Mouse (Mus musculus): ENCODE results near the gene Fibcd1.

Fibcd1 gene

DNA sequence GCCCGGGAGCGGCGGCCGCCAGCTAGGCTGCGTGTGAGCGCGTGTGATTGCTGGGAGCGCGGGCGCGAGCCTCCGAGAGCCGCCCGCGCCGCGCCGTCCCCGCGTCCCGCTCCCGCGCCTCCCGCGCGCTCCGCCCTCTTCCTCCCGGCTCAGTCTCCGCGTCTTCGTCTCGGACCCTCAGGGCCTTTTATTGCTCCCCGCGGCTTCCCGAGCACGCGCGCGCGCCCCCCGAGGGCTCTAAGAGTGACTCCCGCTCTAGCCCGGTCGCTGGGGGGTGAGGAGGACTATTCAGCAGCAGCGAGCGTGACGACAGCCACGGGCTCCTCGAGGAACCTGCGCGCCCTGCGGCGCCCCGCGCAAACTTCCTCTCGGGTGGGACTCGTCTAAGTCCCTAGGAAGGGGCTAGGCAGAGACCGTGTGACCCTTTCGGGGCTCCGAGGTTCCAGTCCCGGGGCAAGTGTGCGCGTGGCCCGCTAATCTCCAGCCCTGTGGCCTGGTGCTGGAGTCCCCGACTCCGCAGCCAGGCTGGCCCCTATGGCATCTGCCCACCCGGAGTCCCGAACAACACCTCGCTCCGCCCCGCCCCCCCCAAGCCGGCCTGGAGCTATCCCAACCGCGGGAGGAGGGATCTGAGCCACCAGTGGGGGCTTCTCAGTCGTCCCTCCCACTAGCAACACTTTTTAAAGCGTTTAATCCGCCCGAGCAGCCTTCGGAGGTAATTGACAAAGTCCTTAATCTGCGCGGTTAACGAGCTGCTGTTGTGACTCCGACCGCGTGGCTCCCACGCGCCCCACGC lies at the start of gene Fibcd1:
Gene Fibcd1 (minus strand): TSS at position 110 of the 796 bp plus-strand sequence.
- DNase-seq = no peak

DNA sequence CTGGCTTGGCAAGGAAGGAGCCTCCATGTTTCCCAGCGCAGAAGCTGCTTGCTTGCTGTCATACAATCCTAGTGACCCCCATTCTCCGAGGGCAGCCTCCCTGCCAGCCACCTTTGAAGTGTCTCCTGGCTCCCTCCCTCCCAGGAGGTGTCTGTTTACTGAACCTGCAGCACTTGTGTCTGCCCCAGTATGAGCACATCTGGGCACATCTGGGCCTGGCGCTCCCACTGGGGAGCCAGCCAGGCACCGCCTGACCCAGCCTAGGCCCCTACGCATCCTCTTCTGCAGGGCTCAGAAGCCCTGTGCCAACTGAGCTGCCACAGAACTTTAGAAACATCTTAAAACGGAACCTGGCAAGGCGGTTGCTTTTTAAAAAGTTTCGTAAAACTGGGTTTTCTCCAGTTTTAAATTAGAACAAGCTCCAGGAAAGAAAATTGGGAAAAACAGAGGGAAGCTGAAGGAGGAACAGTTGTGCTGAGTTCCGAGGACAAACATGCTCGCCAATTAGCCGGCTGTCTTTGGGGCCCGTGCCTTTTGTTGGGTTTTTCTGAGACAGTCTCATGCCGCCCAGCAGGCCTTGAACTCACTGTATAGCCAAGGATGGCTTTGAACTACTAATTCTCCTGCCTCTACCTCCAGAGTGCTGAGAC lies 48.5 kb upstream of the Fibcd1 start:
- peak; percentile 35 for DNase-seq

DNA sequence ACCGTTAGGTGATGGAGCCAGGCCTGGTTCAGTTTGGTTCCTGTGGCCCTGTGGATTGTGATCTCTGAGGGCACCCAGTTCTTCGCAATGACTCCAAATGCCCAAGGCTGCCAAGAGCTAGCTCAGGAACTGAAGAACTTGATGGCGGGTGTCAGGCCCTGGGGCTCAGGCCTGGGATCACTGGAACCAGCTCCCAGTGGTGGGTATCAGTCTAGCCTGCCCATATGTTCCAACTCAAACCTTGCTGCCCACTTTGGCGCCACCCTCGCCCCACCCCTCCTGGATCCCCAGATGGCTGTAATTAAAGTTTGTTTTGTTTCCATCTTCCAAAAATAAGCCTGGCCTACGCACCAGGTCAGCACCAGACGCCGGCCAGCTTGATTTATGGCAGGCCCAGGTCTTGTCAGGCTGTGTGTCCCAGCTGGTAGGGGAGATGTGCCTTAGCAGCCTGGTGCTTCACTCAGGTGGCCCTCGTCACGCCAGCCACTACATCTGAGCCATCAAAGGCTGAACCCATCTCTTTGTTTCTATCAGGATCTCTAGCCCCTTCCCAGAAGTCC lies 47.4 kb upstream of the Fibcd1 start:
- DNase-seq = no peak

DNA sequence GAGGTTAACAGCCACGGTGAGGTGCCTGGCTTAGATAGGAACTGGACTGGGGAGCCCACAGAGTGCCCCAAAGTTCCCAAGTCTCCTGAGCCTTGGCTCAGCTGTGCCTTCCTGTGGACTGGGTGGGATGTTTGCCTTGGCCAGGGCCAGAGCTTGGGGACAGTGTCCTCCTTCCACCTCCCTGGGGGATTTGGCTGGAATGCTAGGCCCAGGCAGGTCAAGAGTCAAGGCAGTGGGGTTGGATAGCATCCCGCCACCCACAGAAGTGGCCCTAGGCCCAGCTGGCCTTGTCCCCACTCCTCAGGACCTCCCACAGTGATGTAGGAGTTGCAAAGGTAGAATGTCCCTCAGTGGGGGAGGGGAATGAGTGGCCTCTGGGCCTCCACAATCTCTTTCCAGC lies 45.4 kb upstream of the Fibcd1 start:
- no peak for DNase-seq

DNA sequence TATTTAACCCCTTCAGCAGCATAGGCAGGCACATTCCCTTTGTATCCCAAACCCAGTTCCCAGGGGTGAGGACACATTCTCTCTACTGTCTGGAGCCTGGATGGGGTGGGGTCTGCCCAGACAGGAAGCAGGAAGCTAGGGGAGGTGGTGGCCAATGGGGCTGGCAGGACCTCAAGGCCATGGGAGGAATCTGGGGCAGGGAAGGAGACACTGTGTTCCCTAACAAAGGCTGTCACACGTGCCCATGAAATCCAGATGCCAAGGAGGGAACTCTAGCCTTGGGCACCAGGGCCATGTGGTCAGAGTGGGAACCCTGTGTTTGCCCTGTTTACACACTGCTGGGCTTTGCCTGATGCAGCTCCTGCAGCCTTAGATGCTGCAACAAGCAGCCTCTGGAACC lies 43.1 kb upstream of the Fibcd1 start:
- no peak for DNase-seq

DNA sequence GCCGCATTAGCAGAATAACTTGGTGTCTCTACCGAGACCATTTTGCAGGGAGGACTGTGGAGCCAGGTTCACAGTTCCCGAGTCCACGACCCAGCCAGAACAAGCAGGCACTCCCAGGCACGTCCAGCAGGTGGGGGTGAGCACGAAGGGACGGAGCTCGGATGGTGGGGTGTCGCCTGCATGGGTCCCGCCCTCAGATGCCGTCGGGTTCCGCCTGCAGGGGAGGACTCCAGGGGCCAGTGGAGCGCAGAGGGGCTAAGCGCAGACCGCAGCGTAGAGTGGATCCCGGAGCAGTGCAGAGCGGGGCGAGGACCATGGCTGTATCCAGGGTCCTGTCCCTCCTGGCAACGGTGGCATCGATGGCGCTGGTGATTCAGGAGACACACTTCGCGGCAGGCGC lies 41.2 kb upstream of the Fibcd1 start, which contains the start of gene Lamc3:
Gene Lamc3 (plus strand): TSS at position 262 of the 400 bp plus-strand sequence.
- no peak for DNase-seq

DNA sequence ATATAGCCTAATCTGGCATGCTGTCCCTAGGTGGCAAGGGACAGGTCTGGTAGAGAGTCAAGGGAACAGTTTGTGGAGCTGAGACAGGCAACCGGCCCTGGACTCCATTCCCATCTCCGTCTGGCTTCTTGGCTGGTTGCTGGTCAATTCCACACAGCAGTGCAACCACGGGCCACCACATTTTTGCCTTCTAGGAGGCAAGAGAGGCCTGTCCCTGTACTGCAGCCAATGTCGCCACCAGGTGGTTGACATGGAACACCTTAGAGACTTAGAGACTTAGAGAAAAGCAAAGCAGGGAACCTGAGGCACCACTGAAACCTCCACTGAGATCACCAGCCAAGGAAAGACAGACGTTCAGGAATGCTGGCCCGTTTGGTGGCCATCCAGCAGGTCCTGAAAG lies 39.0 kb upstream of the Fibcd1 start:
- DNase-seq = peak; percentile 43

DNA sequence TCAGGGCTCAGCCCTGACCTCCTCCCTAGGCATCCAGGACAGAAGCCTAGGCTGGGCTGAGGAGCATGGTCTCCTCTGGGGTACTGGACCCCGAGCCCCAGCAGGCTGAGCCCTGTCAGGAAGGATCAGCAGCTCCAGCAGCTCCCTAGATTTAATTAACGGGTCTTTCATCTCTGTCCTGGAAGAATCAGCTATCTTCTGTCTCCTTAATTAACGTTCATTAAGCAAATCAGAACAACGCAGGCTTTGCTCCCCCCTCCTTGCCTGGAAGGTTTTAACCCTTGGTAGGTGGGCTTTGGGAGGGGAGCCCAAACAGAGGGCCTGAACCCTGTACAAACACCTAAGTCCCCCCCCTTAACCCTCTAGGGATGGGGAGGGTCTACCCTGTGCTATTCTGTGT lies 37.3 kb upstream of the Fibcd1 start:
- no peak for DNase-seq

DNA sequence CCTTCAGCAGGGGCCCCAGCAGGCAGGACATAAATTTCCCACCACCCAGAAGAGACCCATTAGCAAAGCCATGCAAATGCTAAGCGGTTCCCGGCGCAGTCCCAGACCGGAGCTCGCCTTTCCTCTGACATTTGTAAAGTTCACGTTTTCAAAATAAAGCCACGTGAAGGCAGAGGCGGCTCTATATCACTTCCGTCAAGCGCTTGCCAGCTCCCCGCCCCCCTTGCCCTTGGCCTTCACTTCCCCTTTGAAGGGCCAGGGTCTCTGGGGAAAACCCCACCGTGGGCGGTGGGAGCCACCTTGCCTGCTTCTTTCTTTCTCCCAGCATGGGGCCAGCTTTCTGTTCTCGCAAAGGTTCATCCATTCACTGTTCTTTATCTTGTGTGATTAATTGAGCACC lies 35.1 kb upstream of the Fibcd1 start:
- no peak for DNase-seq

DNA sequence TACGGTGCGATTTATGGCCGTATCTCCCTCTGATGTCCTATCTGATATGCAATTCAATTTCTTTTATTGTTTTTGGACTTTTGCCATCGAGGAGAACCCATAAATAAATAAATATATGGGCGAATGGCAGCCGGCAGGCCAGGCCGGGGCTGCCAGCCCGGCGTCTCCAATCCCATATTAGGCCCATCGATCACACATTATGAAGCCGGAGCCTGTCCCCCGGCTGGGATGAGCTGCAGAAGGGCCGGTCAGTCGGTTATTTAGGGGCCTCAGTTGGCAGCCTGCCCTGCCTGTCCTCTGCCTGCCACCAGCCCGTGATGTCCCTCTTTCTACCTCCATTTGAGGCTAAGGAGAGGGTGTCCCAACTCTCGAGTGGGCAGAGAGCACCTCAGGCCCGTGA lies 32.8 kb upstream of the Fibcd1 start:
- DNase-seq = no peak

DNA sequence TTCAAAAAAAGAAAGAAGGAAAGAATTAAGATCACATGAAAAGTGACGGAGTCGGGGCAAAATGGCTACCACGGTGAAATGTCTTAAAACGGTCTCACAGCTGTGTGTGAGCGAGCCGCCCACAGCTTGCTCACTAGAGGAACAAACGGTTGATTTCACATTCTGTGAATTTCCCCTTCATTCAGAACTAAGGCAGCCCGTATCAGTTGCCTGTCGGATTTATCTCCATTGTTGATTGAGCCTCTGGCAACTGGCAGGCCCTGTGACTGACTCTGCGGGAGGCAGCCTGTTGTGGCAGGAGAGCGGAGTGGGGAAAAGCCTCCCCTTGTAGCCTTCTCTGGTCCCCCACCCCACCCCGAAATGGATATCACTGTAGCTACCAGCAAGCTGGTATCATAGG lies 30.6 kb upstream of the Fibcd1 start:
- DNase-seq = peak; percentile 31

DNA sequence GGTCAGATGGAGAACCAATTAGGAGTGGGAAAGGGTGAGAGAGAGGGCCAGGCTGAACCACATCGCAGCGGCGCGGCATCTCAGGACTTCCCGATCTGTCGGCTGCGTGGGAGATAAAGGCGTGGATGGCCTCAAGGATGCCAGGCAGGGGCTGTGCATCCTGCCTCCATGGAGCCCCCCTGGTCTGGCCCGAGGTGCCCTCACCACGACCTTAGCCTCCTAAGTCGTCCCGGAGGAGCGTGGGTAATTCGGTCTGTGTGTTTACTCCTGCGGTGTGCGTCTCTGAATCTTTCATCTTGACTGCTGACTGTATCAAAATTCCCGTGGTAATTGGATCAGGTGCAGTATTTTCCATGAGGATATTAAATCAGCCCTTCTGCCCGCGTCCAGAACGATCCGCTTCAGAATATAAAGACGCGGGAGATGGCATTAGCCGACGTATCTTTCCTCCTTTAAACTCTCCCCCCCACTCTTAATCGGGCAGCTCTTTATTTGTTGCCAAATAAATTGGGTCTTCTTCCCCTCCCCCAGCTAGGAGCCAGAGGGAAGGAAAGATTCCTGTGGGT lies 28.6 kb upstream of the Fibcd1 start:
- no peak for DNase-seq

DNA sequence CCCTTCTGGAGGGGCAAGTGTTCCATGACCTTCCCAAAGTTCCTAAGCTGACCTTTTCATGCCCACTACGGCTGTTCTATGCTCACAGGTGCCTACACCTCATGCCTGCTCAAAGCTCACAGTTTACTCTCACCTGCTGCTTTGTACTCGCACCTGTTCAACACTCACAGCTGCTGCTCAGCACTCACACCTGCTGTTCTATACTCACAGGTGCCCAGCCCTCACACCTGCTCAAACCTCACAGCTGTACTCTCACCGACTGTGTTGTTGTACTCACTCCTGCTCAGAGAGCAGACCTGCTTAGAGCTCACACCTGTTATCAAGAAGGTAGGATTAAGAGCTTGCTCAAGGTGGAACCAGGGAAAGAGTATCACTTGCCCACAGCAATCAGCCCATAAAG lies 24.9 kb upstream of the Fibcd1 start:
- no peak for DNase-seq

DNA sequence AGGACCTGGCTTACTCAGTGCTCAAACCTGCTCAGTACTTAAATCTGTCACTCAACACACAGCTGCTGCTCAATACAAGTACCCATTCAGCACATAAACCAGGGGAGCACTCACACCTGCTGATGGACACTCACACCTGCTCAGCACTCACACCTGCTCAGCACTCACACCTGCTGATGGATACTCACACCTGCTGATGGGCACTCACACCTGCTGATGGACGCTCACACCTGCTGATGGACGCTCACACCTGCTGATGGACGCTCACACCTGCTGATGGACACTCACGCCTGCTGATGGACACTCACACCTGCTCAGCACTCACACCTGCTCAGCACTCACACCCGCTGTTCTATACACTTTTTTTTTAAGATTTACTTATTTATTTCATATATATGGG lies 23.9 kb upstream of the Fibcd1 start:
- DNase-seq = no peak

DNA sequence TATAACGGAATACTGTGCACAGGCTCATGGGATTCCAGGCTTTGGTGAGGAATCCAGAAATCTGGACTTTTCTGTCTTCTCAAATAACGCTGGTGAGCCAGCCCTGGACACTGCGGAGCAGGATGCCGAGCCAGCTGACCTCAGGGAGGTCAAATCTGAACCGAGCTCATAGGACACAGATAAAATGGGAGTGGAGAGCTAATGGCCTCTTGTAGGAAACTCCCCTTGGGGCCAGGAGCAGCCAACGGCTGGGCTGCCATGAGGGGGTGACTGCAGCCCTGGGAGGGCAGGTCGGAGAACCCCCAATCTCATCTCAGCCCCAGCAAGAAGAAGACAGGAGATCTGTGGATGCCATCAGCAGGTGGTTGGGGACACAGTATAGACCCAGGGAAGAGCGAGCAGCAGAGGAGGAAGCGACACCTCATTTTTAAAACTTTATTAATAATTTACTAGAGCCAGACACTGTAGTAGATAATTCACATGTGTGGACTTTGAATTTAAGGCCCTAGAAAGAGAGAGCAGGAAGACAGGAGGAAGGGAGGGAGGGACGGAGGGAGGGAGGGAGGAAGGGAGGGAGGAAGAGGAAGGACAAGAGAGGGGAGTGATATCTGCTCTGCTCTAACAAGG lies 22.8 kb upstream of the Fibcd1 start:
- DNase-seq = no peak

DNA sequence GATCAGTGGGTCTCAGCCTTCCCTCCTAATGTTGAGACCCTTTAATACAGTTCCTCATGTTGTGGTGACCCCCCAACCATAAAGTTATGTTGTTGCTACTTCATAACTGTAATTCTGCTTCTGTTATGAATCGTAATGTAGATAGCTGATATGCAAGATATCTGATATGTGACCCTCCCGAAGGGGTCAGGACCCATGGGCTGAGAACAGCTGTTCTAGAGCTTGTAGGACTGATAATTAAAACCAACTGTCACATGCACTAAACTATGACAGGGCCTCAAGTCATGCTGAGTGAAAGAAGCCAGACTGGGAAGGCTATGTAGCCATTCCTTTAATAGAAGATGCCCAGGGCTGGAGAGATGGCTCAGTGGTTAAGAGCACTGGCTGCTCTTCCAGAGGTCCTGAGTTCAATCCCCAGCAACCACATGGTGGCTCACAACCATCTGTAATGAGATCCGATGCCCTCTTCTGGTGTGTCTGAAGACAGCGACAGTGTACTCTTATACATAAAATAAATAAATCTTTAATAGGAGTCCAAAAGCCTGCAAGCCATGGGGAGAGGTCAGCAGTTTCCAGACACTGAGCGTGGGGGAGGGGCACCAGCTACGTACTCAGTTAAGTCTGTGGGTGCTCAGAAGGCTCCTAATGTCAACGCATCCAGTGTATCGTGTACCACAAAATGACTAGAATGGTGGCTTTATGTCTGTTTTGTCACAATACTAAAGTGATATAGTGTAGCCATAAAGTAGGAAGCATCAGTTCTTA lies 22.1 kb upstream of the Fibcd1 start:
- no peak for DNase-seq

DNA sequence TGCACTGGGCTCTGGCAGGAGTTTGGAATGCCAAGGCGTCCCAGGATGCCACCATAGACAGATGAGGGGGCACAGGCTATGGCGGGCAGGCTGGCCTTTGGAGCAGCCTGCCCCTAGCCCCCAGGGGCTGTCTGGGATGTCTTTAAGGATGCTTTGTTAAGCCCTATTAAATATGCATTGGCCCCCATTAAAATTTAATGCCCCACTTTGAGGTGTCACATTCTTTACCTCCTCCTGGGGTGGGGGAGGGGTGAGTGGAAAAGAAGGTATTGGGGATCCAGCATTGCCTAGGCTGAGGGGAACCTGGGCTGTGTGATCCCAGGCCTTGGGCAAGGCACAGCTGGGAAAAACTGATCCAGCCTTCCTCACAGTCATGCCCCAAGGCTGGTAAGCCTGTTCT lies 20.0 kb upstream of the Fibcd1 start:
- DNase-seq = no peak

DNA sequence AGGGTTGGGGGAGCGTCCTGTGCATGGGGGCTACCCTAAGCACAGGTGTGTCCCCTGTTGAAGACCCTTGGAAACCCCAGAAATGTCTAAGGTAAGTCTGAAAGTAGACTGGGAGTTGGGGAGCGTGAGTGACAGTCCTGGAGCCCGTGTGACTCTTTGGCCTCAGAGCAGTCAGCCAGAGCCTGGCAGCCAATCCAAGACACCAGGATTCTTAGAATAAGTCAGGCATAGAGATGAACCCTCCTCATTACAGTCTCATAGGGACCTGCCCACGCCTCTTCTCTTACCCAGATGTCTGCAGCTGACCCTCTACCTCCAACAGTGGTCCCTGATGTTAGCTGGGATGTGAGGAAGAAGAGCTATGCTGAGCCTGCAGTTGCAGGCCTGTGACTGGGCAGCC lies 19.5 kb upstream of the Fibcd1 start:
- DNase-seq = no peak

DNA sequence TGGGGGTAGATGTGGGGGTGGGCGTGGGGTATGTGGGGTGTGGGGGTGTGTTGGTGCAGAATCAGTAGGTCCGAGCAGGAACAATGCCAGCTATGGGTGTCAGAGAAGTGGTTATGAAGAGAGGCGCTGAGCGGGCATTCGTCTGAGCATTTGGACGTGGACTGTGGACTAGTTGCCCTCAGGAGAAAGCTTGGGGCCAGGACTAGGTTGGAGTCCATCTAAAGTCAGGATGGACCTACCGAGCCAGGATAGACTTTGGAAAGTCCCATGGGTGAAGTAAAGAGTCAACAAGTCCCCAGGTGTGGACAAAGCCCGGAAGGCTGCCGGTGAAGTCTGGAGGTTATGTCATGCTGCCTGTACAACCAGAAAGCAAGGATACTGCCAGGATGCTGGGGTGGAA lies 19.1 kb upstream of the Fibcd1 start:
- no peak for DNase-seq

DNA sequence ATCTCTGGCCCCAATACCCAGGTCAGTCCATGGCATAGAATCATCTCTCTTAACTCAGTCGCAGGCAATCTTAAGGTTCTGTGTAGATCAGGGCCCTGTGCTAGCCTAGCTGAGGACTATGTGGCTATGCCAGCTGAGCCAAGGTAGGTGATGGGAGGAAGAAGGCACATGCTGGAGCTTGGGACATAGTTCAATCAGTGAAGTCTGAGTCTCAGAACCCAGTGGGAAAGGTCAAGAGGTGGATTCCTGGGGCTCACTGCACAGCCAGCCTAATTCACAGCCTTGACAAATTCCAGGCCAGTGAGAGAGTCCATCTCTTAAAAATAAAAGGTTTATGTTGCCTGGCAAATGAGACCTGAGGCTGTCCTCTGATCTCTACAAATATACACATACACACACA lies 18.0 kb upstream of the Fibcd1 start:
- no peak for DNase-seq

DNA sequence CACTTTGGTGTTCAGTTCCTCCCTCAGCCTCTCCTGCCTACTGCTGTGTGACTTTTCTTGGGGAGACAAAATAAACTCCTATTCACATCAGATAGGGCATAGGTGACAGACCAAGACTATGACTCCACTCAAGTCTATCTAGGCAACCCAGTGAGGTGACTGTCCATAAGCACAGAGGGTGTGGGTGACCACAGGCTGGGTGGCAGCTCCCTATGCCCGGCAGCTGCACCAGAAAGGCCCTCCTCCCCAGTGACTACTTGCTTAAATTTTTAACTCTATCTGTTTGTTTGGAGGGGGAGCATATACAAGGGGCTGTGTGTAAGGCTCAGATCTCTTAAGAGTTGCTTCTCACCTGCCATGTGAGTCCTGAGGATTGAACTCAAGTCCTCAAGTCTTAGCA lies 17.1 kb upstream of the Fibcd1 start:
- DNase-seq = no peak

DNA sequence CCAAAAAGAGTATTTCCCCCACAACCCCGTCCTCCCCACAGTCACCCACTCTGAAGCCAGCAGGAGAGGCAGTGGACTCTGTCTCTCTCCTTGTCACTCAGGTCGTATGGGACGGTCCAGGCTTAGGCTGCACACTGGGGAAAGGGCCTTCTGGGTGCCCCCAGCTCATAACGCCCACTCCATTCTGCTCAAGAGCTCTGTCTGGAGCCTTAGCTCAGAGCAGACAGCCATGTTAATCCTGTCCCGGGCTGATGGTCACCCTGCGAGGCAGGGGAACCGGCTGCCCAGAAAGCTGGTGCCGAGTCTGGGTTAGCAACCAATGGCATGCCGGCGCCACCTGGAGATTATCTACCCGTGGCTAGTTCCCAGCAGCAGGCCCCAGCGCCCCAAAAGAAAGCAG lies 12.7 kb upstream of the Fibcd1 start:
- DNase-seq = no peak

DNA sequence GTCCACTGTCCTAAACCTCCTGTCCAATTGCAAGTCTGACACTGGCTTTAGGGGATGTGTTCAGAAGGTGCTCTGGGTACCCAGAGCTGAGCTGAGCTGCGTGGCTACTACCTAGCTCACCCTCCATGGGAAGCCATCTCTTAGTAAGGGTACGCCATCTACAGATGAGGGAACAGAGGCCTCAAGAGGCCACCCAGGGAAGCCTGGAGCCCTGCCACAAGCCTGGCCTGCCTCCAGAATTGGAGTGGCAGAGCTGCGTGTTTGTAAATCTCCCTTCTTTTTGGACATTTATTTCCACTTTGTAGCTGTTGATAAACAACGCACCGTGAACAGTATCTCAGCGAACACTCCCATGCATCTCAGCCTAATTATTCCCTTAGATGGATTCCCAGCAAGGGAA lies 11.4 kb upstream of the Fibcd1 start:
- no peak for DNase-seq

Data from right cerebral cortex, postnatal 25 days (tissue).